ENCODE assay signal across 9 mouse cellular contexts in genomic region chr10:79594872-79595589, GRCm38 (mm10). TPM values are rescaled to one million over a fixed set of nuclear protein-coding genes. Genes with fewer than 3 reads are reported as not detected.
DNase-seq lines count a peak whose midpoint lies in the region; ATAC-seq and TF ChIP-seq lines count a peak whose summit lies in the region.
"Had no signal": no experiment of that assay in that cellular context is flagged by ENCODE, and none has a peak within 500 bp of the region (broad histone marks: within the 10 kb centered on the region; RNA-seq: fewer than 3 reads in every experiment).

No protein-coding gene starts in this region.

- no peaks in the 10 kb centered on the region; the same call in 1 of the 2 replicates for H3K4me1 ChIP-seq in heart, embryonic 10.5 days
- peaks cover 6% of the 10 kb centered on the region; the same call in 1 of the 2 replicates for H3K4me1 ChIP-seq in liver, adult 2 months (ENCODE audit: control insufficient read depth, insufficient read depth, low read length)

- H3K36me3 ChIP-seq in heart, embryonic 10.5 days: no peaks in the 10 kb centered on the region
- H3K36me3 ChIP-seq in liver, adult 2 months (ENCODE audit: control insufficient read depth, insufficient read depth, low read length): no peaks in the 10 kb centered on the region

- H3K9me3 ChIP-seq in heart, embryonic 10.5 days: no peaks in the 10 kb centered on the region

- 19% methylated on average over 17 of the region's 17 CpGs for WGBS in heart, embryonic 10.5 days
- WGBS in liver, adult 2 months: 17% methylated on average over 17 of the region's 17 CpGs

- no peak overlapping the region for H3K4me3 ChIP-seq in heart, embryonic 10.5 days
- H3K4me3 ChIP-seq in liver, adult 2 months (ENCODE audit: insufficient read depth, low read depth, low read length): no peak overlapping the region

- DNase-seq in adipocyte (ENCODE audit: low spot score): peak; percentile 69
- DNase-seq in embryo, embryonic 11 days: peak; percentile 88
- peak; percentile 86 for DNase-seq in heart, embryonic 10.5 days (ENCODE audit: low spot score)
- DNase-seq in kidney, adult 9 months: peak; percentile 68
- peak; percentile 70 for DNase-seq in liver, adult 2 months (ENCODE audit: extremely low read depth, low read depth, low spot score)
- peak; percentile 59 for DNase-seq in naive thymus-derived CD4-positive, alpha-beta T cell, adult 2 months (ENCODE audit: low read depth)
- DNase-seq in testis, postnatal 10 days (ENCODE audit: low spot score): peak; percentile 63

- no peaks in the 10 kb centered on the region for H3K79me2 ChIP-seq in liver, adult 2 months (ENCODE audit: control insufficient read depth, insufficient read depth, low read length)

- TF ChIP-seq POLR2A in liver, adult 2 months (IDR thresholded peaks at IDR 0.05; ENCODE audit: extremely low read depth, insufficient read depth, low read length): no peak

- H3K9ac ChIP-seq in liver, adult 2 months (ENCODE audit: low read depth, low read length): no peak overlapping the region

- ATAC-seq in CD4-positive, CD25-positive, alpha-beta regulatory T cell, adult 4 months: peak; percentile 70

- peak; percentile 97 for TF ChIP-seq CTCF in liver, adult 2 months (IDR thresholded peaks at IDR 0.05; ENCODE audit: low read depth, low read length)

- H3K27me3 ChIP-seq in heart, embryonic 10.5 days (ENCODE audit: insufficient read depth, poor library complexity, severe bottlenecking): peaks cover 48% of the 10 kb centered on the region
- H3K27me3 ChIP-seq in liver, adult 2 months (ENCODE audit: control insufficient read depth, insufficient read depth, low read length): no peaks in the 10 kb centered on the region

- no peak overlapping the region for H3K27ac ChIP-seq in heart, embryonic 10.5 days
- H3K27ac ChIP-seq in liver, adult 2 months (replicated peaks; ENCODE audit: insufficient read depth, low read depth, low read length): no peak overlapping the region

RNA-seq across cellular contexts. Expression of gene Theg, which starts 7.9 kb away (rescaled TPM):
- not detected for polyA plus RNA-seq in CD4-positive, CD25-positive, alpha-beta regulatory T cell, adult 4 months (2017; shearing (Covaris generic))
- polyA plus RNA-seq in heart, embryonic 10.5 days (2016; fragmentation: Nextera tagmentation; extraction: Ambion mirVana): not detected in 2 replicates
- total RNA-seq in liver, adult 2 months (2014; rRNA removed): not detected in 2 replicates
- not detected in 2 replicates for polyA plus RNA-seq in liver, adult 2 months (2012; rRNA removed)
- total RNA-seq: gastrocnemius, postnatal 36 days had no signal

RNA-seq across cellular contexts. Expression of gene C2cd4c, which starts 18.8 kb away (rescaled TPM):
- not detected for polyA plus RNA-seq in CD4-positive, CD25-positive, alpha-beta regulatory T cell, adult 4 months (2017; shearing (Covaris generic))
- not detected in 2 replicates for polyA plus RNA-seq in heart, embryonic 10.5 days (2016; fragmentation: Nextera tagmentation; extraction: Ambion mirVana)
- total RNA-seq in liver, adult 2 months (2014; rRNA removed): not detected in 2 replicates
- polyA plus RNA-seq in liver, adult 2 months (2012; rRNA removed): 0.06 and 0.10 TPM in 2 replicates

RNA-seq across cellular contexts. Expression of gene Mier2, which starts 40.0 kb away (rescaled TPM):
- 10 to 100 TPM; 14.4 to 15.1 TPM for polyA plus RNA-seq in CD4-positive, CD25-positive, alpha-beta regulatory T cell, adult 4 months (2017; shearing (Covaris generic))
- 46.6 and 53.9 TPM in 2 replicates for polyA plus RNA-seq in heart, embryonic 10.5 days (2016; fragmentation: Nextera tagmentation; extraction: Ambion mirVana)
- 5.9 and 8.2 TPM in 2 replicates for total RNA-seq in liver, adult 2 months (2014; rRNA removed)
- polyA plus RNA-seq in liver, adult 2 months (2012; rRNA removed): 22.2 and 35.3 TPM in 2 replicates

RNA-seq across cellular contexts. Expression of gene Shc2, which starts 42.7 kb away (rescaled TPM):
- polyA plus RNA-seq in CD4-positive, CD25-positive, alpha-beta regulatory T cell, adult 4 months (2017; shearing (Covaris generic)): not detected
- polyA plus RNA-seq in heart, embryonic 10.5 days (2016; fragmentation: Nextera tagmentation; extraction: Ambion mirVana): 2.7 and 6.3 TPM in 2 replicates
- total RNA-seq in liver, adult 2 months (2014; rRNA removed): 0.07 and 0.09 TPM in 2 replicates
- polyA plus RNA-seq in liver, adult 2 months (2012; rRNA removed): 0.07 and 0.10 TPM in 2 replicates

RNA-seq across cellular contexts. Expression of gene Odf3l2, which starts 50.5 kb away (rescaled TPM):
- polyA plus RNA-seq in CD4-positive, CD25-positive, alpha-beta regulatory T cell, adult 4 months (2017; shearing (Covaris generic)): not detected
- not detected in 2 replicates for polyA plus RNA-seq in heart, embryonic 10.5 days (2016; fragmentation: Nextera tagmentation; extraction: Ambion mirVana)
- total RNA-seq in liver, adult 2 months (2014; rRNA removed): not detected in 2 replicates
- polyA plus RNA-seq in liver, adult 2 months (2012; rRNA removed): not detected in 2 replicates
